Mouse (Mus musculus) ES-E14 (cell line): Measurements from ENCODE around the gene Tmem135.

Source experiments
- HCFC1 ChIP-seq: IDR thresholded peaks from 2 replicates; pipeline ENCODE4 v1.6.1; 2012; ENCODE audit warnings: low read length, inconsistent platforms, borderline replicate concordance; ENCODE audit not compliant: insufficient read depth
- ZC3H11A ChIP-seq: IDR thresholded peaks from 2 replicates; pipeline ENCODE4 v1.6.1; 2012; ENCODE audit warnings: low read depth, mild to moderate bottlenecking, inconsistent platforms, low read length, borderline replicate concordance

- no peak for TF ChIP-seq HCFC1
- TF ChIP-seq ZC3H11A: no peak
Measured at GRCm38 (mm10) chr7:89445137-89445536, 41.1 kb upstream of the Tmem135 start.
